Mouse (Mus musculus) MEL (cell line): ENCODE results near the gene Hspa12b. TPM values are rescaled to one million over a fixed set of nuclear protein-coding genes. Genes with fewer than 3 reads are reported as not detected.
A peak's percentile ranks its signal among the peaks of the same experiment; 100 is the strongest.

Experiments
- DNase-seq: peaks from one replicate; pipeline ENCODE4 v3.0.0; 2011; ENCODE audit warnings: low read depth, low spot score
- H3K27ac ChIP-seq: 2 replicates; pipeline ENCODE4 v1.5.1; 2012; ENCODE audit warnings: low read depth, mild to moderate bottlenecking, control low read depth, low read length, moderate library complexity; ENCODE audit not compliant: control insufficient read depth
- H3K27me3 ChIP-seq, 2 experiments: fragments of 150-350 bp in 1 of 2; sonication (generic) in 1 of 2; 2 replicates each; pipeline ENCODE4 v1.6.1; 2012; ENCODE audit warnings: low read length in 2 of 2, mild to moderate bottlenecking in 2 of 2, improper control_type of control experiment in 1 of 2, moderate library complexity in 1 of 2; ENCODE audit not compliant: insufficient read depth in 2 of 2, control insufficient read depth in 1 of 2
- H3K36me3 ChIP-seq, 2 experiments: 2 replicates each; pipeline ENCODE4 v1.6.1; 2012 to 2014; ENCODE audit warnings: low read length in 2 of 2, improper control_type of control experiment in 1 of 2, inconsistent platforms in 1 of 2, mild to moderate bottlenecking in 1 of 2; ENCODE audit not compliant: insufficient read depth in 2 of 2, control insufficient read depth in 1 of 2
- H3K4me1 ChIP-seq, 2 experiments: fragments of 150-350 bp in 1 of 2; sonication (generic) in 1 of 2; 2 replicates each; pipeline ENCODE4 v1.6.1; 2012; ENCODE audit warnings: low read length in 2 of 2, improper control_type of control experiment in 1 of 2, mild to moderate bottlenecking in 1 of 2; ENCODE audit not compliant: insufficient read depth in 2 of 2, control insufficient read depth in 1 of 2
- H3K4me3 ChIP-seq, 2 experiments: fragments of 150-350 bp in 1 of 2; sonication (generic) in 1 of 2; 2 replicates each; pipeline ENCODE4 v1.5.1; 2012; ENCODE audit warnings: low read depth in 2 of 2, low read length in 2 of 2, mild to moderate bottlenecking in 2 of 2, moderate library complexity in 2 of 2, control low read depth in 1 of 2, improper control_type of control experiment in 1 of 2; ENCODE audit not compliant: control insufficient read depth in 1 of 2, insufficient read depth in 1 of 2
- H3K79me2 ChIP-seq: 2 replicates; pipeline ENCODE4 v1.6.1; 2012; ENCODE audit warnings: mild to moderate bottlenecking, low read length, moderate library complexity; ENCODE audit not compliant: control insufficient read depth, poor library complexity, insufficient read depth
- H3K9ac ChIP-seq: 2 replicates; pipeline ENCODE4 v1.6.1; 2012; ENCODE audit warnings: low read depth, mild to moderate bottlenecking, control low read depth, low read length, moderate library complexity; ENCODE audit not compliant: control insufficient read depth, poor library complexity, severe bottlenecking
- H3K9me3 ChIP-seq: fragments of 150-350 bp; sonication (generic); replicated peaks from 2 replicates; pipeline ENCODE4 v1.6.1; 2012; ENCODE audit warnings: mild to moderate bottlenecking, low read length, improper control_type of control experiment, moderate library complexity; ENCODE audit not compliant: insufficient read depth
- E2F4 ChIP-seq: IDR thresholded peaks from 2 replicates; pipeline ENCODE4 v1.6.1; 2011; ENCODE audit warnings: low read depth, low read length, improper control_type of control experiment, borderline replicate concordance
- EP300 ChIP-seq, 2 experiments: IDR thresholded peaks; 2 replicates each; pipeline ENCODE4 v1.6.1; 2011; ENCODE audit warnings: improper control_type of control experiment in 2 of 2, low read length in 2 of 2, low read depth in 1 of 2, mild to moderate bottlenecking in 1 of 2
- GABPA ChIP-seq: IDR thresholded peaks from 2 replicates; pipeline ENCODE4 v1.6.1; 2012; ENCODE audit warnings: low read depth, mild to moderate bottlenecking, inconsistent platforms, low read length, improper control_type of control experiment, moderate library complexity
- HCFC1 ChIP-seq: IDR thresholded peaks from 2 replicates; pipeline ENCODE4 v1.6.1; 2012; ENCODE audit warnings: low read depth, mild to moderate bottlenecking, inconsistent platforms, low read length, improper control_type of control experiment, moderate library complexity
- JUND ChIP-seq: IDR thresholded peaks from 2 replicates; pipeline ENCODE4 v1.6.1; 2011; ENCODE audit warnings: low read depth, mild to moderate bottlenecking, improper control_type of control experiment, low read length
- KAT2A ChIP-seq: conservative IDR thresholded peaks from 2 replicates; pipeline ENCODE4 v1.6.1; 2012; ENCODE audit warnings: low read depth, low read length, improper control_type of control experiment, inconsistent platforms
- MAFK ChIP-seq: IDR thresholded peaks from 2 replicates; pipeline ENCODE4 v1.6.1; 2011; ENCODE audit warnings: low read depth, mild to moderate bottlenecking, low read length, improper control_type of control experiment, borderline replicate concordance
- MAZ ChIP-seq: IDR thresholded peaks from 2 replicates; pipeline ENCODE4 v1.6.1; 2012; ENCODE audit warnings: low read depth, mild to moderate bottlenecking, inconsistent platforms, low read length, improper control_type of control experiment
- MXI1 ChIP-seq: IDR thresholded peaks from 2 replicates; pipeline ENCODE4 v1.6.1; 2011; ENCODE audit warnings: mild to moderate bottlenecking, low read depth, low read length, improper control_type of control experiment
- POLR2A ChIP-seq, 2 experiments: IDR thresholded peaks; 2 replicates each; pipeline ENCODE4 v1.6.1; 2011 to 2012; ENCODE audit warnings: low read length in 2 of 2, mild to moderate bottlenecking in 2 of 2, control low read depth in 1 of 2, improper control_type of control experiment in 1 of 2, low read depth in 1 of 2, moderate library complexity in 1 of 2; ENCODE audit not compliant: control insufficient read depth in 1 of 2, insufficient read depth in 1 of 2, poor library complexity in 1 of 2
- POLR2AphosphoS2 ChIP-seq: IDR thresholded peaks from 2 replicates; pipeline ENCODE4 v1.6.1; 2011; ENCODE audit warnings: low read length, improper control_type of control experiment
- POLR2AphosphoS5 ChIP-seq: IDR thresholded peaks from 2 replicates; pipeline ENCODE4 v1.6.1; 2012; ENCODE audit warnings: low read depth, borderline replicate concordance, mild to moderate bottlenecking, inconsistent platforms, low read length, moderate library complexity, mixed read lengths
- SIN3A ChIP-seq: IDR thresholded peaks from 2 replicates; pipeline ENCODE4 v1.6.1; 2012; ENCODE audit warnings: low read length, improper control_type of control experiment, inconsistent platforms
- TAL1 ChIP-seq: IDR thresholded peaks from 2 replicates; pipeline ENCODE4 v1.6.1; 2012; ENCODE audit warnings: mild to moderate bottlenecking, inconsistent platforms, low read length, moderate library complexity, mixed read lengths
- TBP ChIP-seq: IDR thresholded peaks from 2 replicates; pipeline ENCODE4 v1.8.0; 2011; ENCODE audit warnings: low read depth, low read length, improper control_type of control experiment
- TCF12 ChIP-seq: IDR thresholded peaks from 2 replicates; pipeline ENCODE4 v1.6.1; 2014; ENCODE audit warnings: low read depth, mild to moderate bottlenecking, inconsistent platforms, low read length, improper control_type of control experiment, moderate library complexity
- UBTF ChIP-seq: IDR thresholded peaks from 2 replicates; pipeline ENCODE4 v1.6.1; 2012; ENCODE audit warnings: low read depth, mild to moderate bottlenecking, inconsistent platforms, low read length, improper control_type of control experiment, moderate library complexity, borderline replicate concordance; ENCODE audit not compliant: insufficient read depth
- USF1 ChIP-seq: IDR thresholded peaks from 2 replicates; pipeline ENCODE4 v1.6.1; 2014; ENCODE audit warnings: low read depth, mild to moderate bottlenecking, inconsistent platforms, low read length, improper control_type of control experiment, moderate library complexity
- USF2 ChIP-seq, 2 experiments: IDR thresholded peaks; 2 replicates each; pipeline ENCODE4 v1.6.1; 2011 to 2012; ENCODE audit warnings: improper control_type of control experiment in 2 of 2, low read length in 2 of 2, borderline replicate concordance in 1 of 2, inconsistent platforms in 1 of 2, low read depth in 1 of 2, mild to moderate bottlenecking in 1 of 2; ENCODE audit not compliant: insufficient read depth in 1 of 2
- ZC3H11A ChIP-seq: IDR thresholded peaks from 2 replicates; pipeline ENCODE4 v1.6.1; 2012; ENCODE audit warnings: low read depth, mild to moderate bottlenecking, inconsistent platforms, low read length, improper control_type of control experiment
- ZKSCAN1 ChIP-seq: IDR thresholded peaks from 2 replicates; pipeline ENCODE4 v1.6.1; 2012; ENCODE audit warnings: low read depth, mild to moderate bottlenecking, inconsistent platforms, low read length, improper control_type of control experiment, moderate library complexity
- polyA plus RNA-seq, 2 experiments: library from polyadenylated mRNA; stranded (reverse) in 1 of 2; unstranded in 1 of 2; fragments of >175 nt in 1 of 2; fragments of >200 nt in 1 of 2; gene quantifications; 2 replicates each; pipeline versions ENCODE4 v1.2.1 to v1.2.4; 2012; ENCODE audit warnings: low replicate concordance in 2 of 2, low read depth in 1 of 2; ENCODE audit not compliant: insufficient read length in 2 of 2, insufficient read depth in 1 of 2, missing spikeins in 1 of 2
- total RNA-seq: library from RNA; depleted of rRNA; stranded (reverse); fragments of 300-350 nt; gene quantifications from 2 replicates; pipeline ENCODE4 v1.2.3, GENCODE M21; 2012

Hspa12b gene
- total and polyA plus RNA-seq, 3 experiments: 0.04 to 1.2 TPM; not detected in 1

DNA sequence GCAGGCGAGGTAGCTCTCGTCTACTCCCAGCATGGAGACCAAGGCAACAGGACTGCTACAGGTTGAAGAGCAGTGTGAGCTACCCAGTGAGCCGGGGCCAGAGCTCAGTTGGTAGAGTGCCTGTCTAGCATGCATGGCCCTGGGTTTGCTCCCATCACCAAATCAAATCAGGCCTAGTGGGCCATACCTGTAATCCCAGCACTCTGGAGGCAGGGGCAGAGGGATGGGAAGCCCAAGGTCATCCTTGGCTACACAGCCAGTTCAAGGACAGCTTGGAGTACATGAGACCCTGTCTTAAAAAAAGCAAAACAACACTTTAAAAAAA is 22.1 kb downstream of the Hspa12b start:
- no peaks in the 10 kb centered on the region for H3K4me1 ChIP-seq
- no peak overlapping the region for H3K27ac ChIP-seq
- no peak for DNase-seq
- no peaks in the 10 kb centered on the region for H3K9me3 ChIP-seq
- no peaks in the 10 kb centered on the region; a peak in 1 of 4 replicates for H3K36me3 ChIP-seq
- TF ChIP-seq UBTF (no peak), TBP (no peak)
- H3K27me3 ChIP-seq: no peaks in the 10 kb centered on the region
- H3K9ac ChIP-seq: no peak overlapping the region
- no peak overlapping the region for H3K4me3 ChIP-seq
- no peaks in the 10 kb centered on the region for H3K79me2 ChIP-seq

DNA sequence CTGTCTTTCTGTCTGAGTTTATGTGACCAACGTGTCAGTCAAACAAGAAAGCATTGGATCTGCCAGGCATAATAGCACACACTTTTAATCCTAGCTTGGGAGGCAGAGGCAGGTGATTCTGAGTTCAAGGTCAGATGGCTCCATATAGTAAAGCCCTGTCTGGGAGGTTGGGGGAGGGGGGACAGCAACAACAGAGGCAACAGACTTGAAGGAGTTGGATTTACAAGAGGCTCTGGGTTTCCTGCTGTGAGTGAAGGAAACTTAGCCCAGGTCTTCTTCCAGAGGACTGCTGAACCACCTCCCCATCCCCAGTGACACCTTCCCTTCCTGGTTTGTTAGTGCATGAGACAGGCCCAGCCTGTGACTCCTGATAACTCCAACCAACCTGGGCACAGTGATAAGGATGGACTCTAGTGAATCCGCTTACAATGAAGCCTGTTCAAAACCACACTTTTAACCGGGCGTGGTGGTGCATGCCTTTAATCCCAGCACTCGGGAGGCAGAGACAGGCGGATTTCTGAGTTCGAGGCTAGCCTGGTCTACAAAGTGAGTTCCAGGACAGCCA is 25.2 kb downstream of the Hspa12b start:
- Histone ChIP-seq H3K36me3 (no peaks in the 10 kb centered on the region; a peak in 2 of 4 replicates), H3K9me3 (no peaks in the 10 kb centered on the region), H3K9ac (no peak overlapping the region), H3K27me3 (no peaks in the 10 kb centered on the region), H3K27ac (no peak overlapping the region), H3K79me2 (no peaks in the 10 kb centered on the region), H3K4me1 (no peaks in the 10 kb centered on the region), H3K4me3 (no peak overlapping the region)
- DNase-seq: no peak
- no peak for TF ChIP-seq MAFK
- TF ChIP-seq EP300 (IDR thresholded peaks at IDR 0.05; ENCODE audit: low read depth in 1 of 2, low read length in 2 of 2): peak in 1 of 2 experiments; percentile 25; a peak in 1 of 4 replicates
- 0 out of 2 replicates have a peak, but pooled peaks have one; percentile 19 for TF ChIP-seq TCF12
- TF ChIP-seq USF2 (IDR thresholded peaks at IDR 0.05; ENCODE audit: borderline replicate concordance in 1 of 2, insufficient read depth in 1 of 2, low read depth in 1 of 2, low read length in 2 of 2): no peak
- no peak for TF ChIP-seq POLR2AphosphoS5
- TF ChIP-seq TAL1: peak; percentile 54

- Histone ChIP-seq H3K79me2 (peaks cover 3% of the 10 kb centered on the region), H3K36me3 (no peaks in the 10 kb centered on the region; a peak in 3 of 4 replicates), H3K4me1 (peaks cover 0 to 4% of the 10 kb centered on the region in 2 experiments; a peak in 1 of 4 replicates), H3K27ac (no peak overlapping the region)
- TF ChIP-seq POLR2A (IDR thresholded peaks at IDR 0.05; ENCODE audit: control insufficient read depth in 1 of 2, insufficient read depth in 1 of 2, low read depth in 1 of 2, low read length in 2 of 2, poor library complexity in 1 of 2): no peak
- no peak for TF ChIP-seq MXI1
- TF ChIP-seq MAZ: no peak
- TF ChIP-seq EP300 (IDR thresholded peaks at IDR 0.05; ENCODE audit: low read depth in 1 of 2, low read length in 2 of 2): no peak
- TF ChIP-seq MAFK: no peak
- no peak for TF ChIP-seq USF1
- no peak for TF ChIP-seq JUND
- TF ChIP-seq POLR2AphosphoS2: no peak
- no peak for TF ChIP-seq HCFC1
- no peak for TF ChIP-seq E2F4
- no peak for TF ChIP-seq ZKSCAN1
- no peak for TF ChIP-seq TAL1
- no peak for TF ChIP-seq SIN3A
- no peak for TF ChIP-seq KAT2A
- TF ChIP-seq TBP: no peak
- TF ChIP-seq USF2 (IDR thresholded peaks at IDR 0.05; ENCODE audit: borderline replicate concordance in 1 of 2, insufficient read depth in 1 of 2, low read depth in 1 of 2, low read length in 2 of 2): no peak
- no peak for TF ChIP-seq GABPA
- no peak for TF ChIP-seq ZC3H11A
- no peak for TF ChIP-seq TCF12
- TF ChIP-seq, all 39 proteins: peak for 0
- no peak overlapping the region for H3K4me3 ChIP-seq
- H3K9ac ChIP-seq: no peak overlapping the region
- no peak for DNase-seq
- no peaks in the 10 kb centered on the region for H3K27me3 ChIP-seq
- H3K9me3 ChIP-seq: no peaks in the 10 kb centered on the region
These were observed 27.0 kb downstream of the Hspa12b start for GRCm38 (mm10) chr2:131154036-131154435.
